Mouse (Mus musculus): Measurements from ENCODE around the gene Notch4. TPM values are rescaled to one million over a fixed set of nuclear protein-coding genes. Genes with fewer than 3 reads are reported as not detected.
A peak's percentile ranks its signal among the peaks of the same experiment; 100 is the strongest.

Notch4 gene
- total RNA-seq, 1 experiment = 14.0 TPM

- H3K9ac ChIP-seq (ENCODE audit: insufficient read depth, low read depth, low read length, poor library complexity, severe bottlenecking) = no peak overlapping the region
- TF ChIP-seq CHD2 (IDR thresholded peaks at IDR 0.05; ENCODE audit: low read depth, low read length) = no peak
- no peak for TF ChIP-seq ZC3H11A (IDR thresholded peaks at IDR 0.05; ENCODE audit: borderline replicate concordance, low read depth, low read length)
- no peak for TF ChIP-seq ZNF384 (IDR thresholded peaks at IDR 0.05; ENCODE audit: low read depth, low read length)
- no peak for TF ChIP-seq HCFC1 (IDR thresholded peaks at IDR 0.05; ENCODE audit: borderline replicate concordance, insufficient read depth, low read length)
- no peak for TF ChIP-seq MAFK (IDR thresholded peaks at IDR 0.05; ENCODE audit: insufficient read depth, low read depth, low read length)
- peaks cover 12 to 22% of the 10 kb centered on the region in 2 experiments for H3K4me1 ChIP-seq (ENCODE audit: control insufficient read depth in 2 of 2, insufficient read depth in 2 of 2, low read length in 2 of 2, poor library complexity in 1 of 2)
- no peak overlapping the region for H3K4me3 ChIP-seq (ENCODE audit: insufficient read depth in 1 of 2, low read depth in 1 of 2, low read length in 2 of 2, poor library complexity in 1 of 2, severe bottlenecking in 1 of 2)
- no peak overlapping the region for H3K27ac ChIP-seq (ENCODE audit: insufficient read depth, low read depth, low read length, poor library complexity, severe bottlenecking)
- H3K9me3 ChIP-seq (ENCODE audit: control insufficient read depth, insufficient read depth, low read depth, low read length) = no peaks in the 10 kb centered on the region
- DNase-seq (ENCODE audit: low read depth, low spot score) = no peak
- H3K36me3 ChIP-seq (ENCODE audit: control insufficient read depth, insufficient read depth, low read length, poor library complexity, severe bottlenecking) = no peaks in the 10 kb centered on the region
- in situ Hi-C loops (cut with MboI; ENCODE audit: low sequenced_read_pairs in 2 of 2, unreplicated experiment in 2 of 2) = no loop called here
Measured at GRCm38 (mm10) chr17:34559116-34559515, 5.0 kb upstream of the Notch4 start.

DNA sequence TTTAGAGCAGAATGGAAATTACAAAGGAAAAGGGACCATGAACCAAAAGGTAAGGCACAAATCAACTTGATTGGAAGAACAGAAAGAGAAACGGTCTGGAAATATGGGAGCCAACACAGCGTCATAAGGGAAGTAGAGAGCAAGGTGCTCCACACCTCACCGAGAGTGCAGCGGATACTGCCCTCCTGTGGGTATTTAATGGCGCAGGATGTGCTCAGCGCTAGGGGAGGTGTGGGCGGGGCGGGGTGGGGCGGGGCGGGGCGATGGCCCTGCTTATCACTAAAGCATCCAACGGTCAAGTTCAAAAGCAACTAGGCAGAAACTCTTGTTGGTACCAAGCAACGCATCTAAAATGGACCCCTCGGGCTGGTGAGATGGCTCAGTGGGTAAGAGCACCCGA is 4.2 kb upstream of the Notch4 start:
- Histone ChIP-seq H3K4me1 (ENCODE audit: control insufficient read depth in 2 of 2, insufficient read depth in 2 of 2, low read length in 2 of 2, poor library complexity in 1 of 2) (peaks cover 14 to 26% of the 10 kb centered on the region in 2 experiments), H3K9me3 (ENCODE audit: control insufficient read depth, insufficient read depth, low read depth, low read length) (no peaks in the 10 kb centered on the region), H3K27ac (ENCODE audit: insufficient read depth, low read depth, low read length, poor library complexity, severe bottlenecking) (no peak overlapping the region), H3K4me3 (ENCODE audit: insufficient read depth in 1 of 2, low read depth in 1 of 2, low read length in 2 of 2, poor library complexity in 1 of 2, severe bottlenecking in 1 of 2) (no peak overlapping the region), H3K36me3 (ENCODE audit: control insufficient read depth, insufficient read depth, low read length, poor library complexity, severe bottlenecking) (no peaks in the 10 kb centered on the region), H3K9ac (ENCODE audit: insufficient read depth, low read depth, low read length, poor library complexity, severe bottlenecking) (no peak overlapping the region)
- no peak for DNase-seq (ENCODE audit: low read depth, low spot score)
- no peak for TF ChIP-seq CHD2 (IDR thresholded peaks at IDR 0.05; ENCODE audit: low read depth, low read length)
- in situ Hi-C loops (cut with MboI; ENCODE audit: low sequenced_read_pairs in 2 of 2, unreplicated experiment in 2 of 2) = no loop called here

DNA sequence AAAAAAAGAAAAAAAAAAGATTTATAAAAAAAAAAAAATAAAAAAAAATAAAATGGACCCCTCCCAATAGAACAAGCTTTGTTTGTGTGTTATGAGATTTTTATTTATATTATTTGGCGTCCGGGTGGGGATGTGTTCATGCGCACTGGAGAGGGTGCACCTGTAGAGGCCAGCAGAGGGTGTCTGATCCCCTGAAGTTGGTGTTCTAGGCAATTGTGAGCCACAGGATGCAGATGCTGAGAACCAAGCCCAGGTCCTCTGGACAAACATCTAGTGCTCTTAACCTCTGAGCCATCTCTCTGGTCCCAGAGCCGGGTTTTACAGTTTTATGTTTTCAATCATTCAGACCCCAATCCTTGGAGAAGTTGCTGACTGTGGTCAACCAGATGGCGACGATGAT is 3.6 kb upstream of the Notch4 start:
- Histone ChIP-seq H3K4me1 (ENCODE audit: control insufficient read depth in 2 of 2, insufficient read depth in 2 of 2, low read length in 2 of 2, poor library complexity in 1 of 2) (peaks cover 14 to 30% of the 10 kb centered on the region in 2 experiments), H3K9me3 (ENCODE audit: control insufficient read depth, insufficient read depth, low read depth, low read length) (no peaks in the 10 kb centered on the region), H3K9ac (ENCODE audit: insufficient read depth, low read depth, low read length, poor library complexity, severe bottlenecking) (no peak overlapping the region), H3K36me3 (ENCODE audit: control insufficient read depth, insufficient read depth, low read length, poor library complexity, severe bottlenecking) (no peaks in the 10 kb centered on the region), H3K27ac (ENCODE audit: insufficient read depth, low read depth, low read length, poor library complexity, severe bottlenecking) (no peak overlapping the region), H3K4me3 (ENCODE audit: insufficient read depth in 1 of 2, low read depth in 1 of 2, low read length in 2 of 2, poor library complexity in 1 of 2, severe bottlenecking in 1 of 2) (no peak overlapping the region)
- in situ Hi-C loops (cut with MboI; ENCODE audit: low sequenced_read_pairs in 2 of 2, unreplicated experiment in 2 of 2) = no loop called here
- DNase-seq (ENCODE audit: low read depth, low spot score) = no peak
- TF ChIP-seq ZC3H11A (IDR thresholded peaks at IDR 0.05; ENCODE audit: borderline replicate concordance, low read depth, low read length) = no peak
- TF ChIP-seq ZNF384 (IDR thresholded peaks at IDR 0.05; ENCODE audit: low read depth, low read length) = peak; percentile 65
- TF ChIP-seq MAFK (IDR thresholded peaks at IDR 0.05; ENCODE audit: insufficient read depth, low read depth, low read length) = no peak
- no peak for TF ChIP-seq CHD2 (IDR thresholded peaks at IDR 0.05; ENCODE audit: low read depth, low read length)

GRCm38 (mm10) chr17:34561200-34561599 is 2.9 kb upstream of the Notch4 start:
- peak overlapping the region; percentile 53; the same call in 1 of the 2 replicates for H3K9ac ChIP-seq (ENCODE audit: insufficient read depth, low read depth, low read length, poor library complexity, severe bottlenecking)
- TF ChIP-seq CHD2 (IDR thresholded peaks at IDR 0.05; ENCODE audit: low read depth, low read length) (no peak), HCFC1 (IDR thresholded peaks at IDR 0.05; ENCODE audit: borderline replicate concordance, insufficient read depth, low read length) (no peak), ZNF384 (IDR thresholded peaks at IDR 0.05; ENCODE audit: low read depth, low read length) (no peak), ZC3H11A (IDR thresholded peaks at IDR 0.05; ENCODE audit: borderline replicate concordance, low read depth, low read length) (no peak), MAFK (IDR thresholded peaks at IDR 0.05; ENCODE audit: insufficient read depth, low read depth, low read length) (no peak)
- no peak overlapping the region for H3K27ac ChIP-seq (ENCODE audit: insufficient read depth, low read depth, low read length, poor library complexity, severe bottlenecking)
- peak overlapping the region in 1 of 2 experiments; percentile 29; a peak in 2 of 4 replicates for H3K4me3 ChIP-seq (ENCODE audit: insufficient read depth in 1 of 2, low read depth in 1 of 2, low read length in 2 of 2, poor library complexity in 1 of 2, severe bottlenecking in 1 of 2)
- DNase-seq (ENCODE audit: low read depth, low spot score) = no peak
- H3K36me3 ChIP-seq (ENCODE audit: control insufficient read depth, insufficient read depth, low read length, poor library complexity, severe bottlenecking) = peaks cover 2% of the 10 kb centered on the region; the same call in 1 of the 2 replicates
- H3K9me3 ChIP-seq (ENCODE audit: control insufficient read depth, insufficient read depth, low read depth, low read length) = no peaks in the 10 kb centered on the region
- H3K4me1 ChIP-seq (ENCODE audit: control insufficient read depth in 2 of 2, insufficient read depth in 2 of 2, low read length in 2 of 2, poor library complexity in 1 of 2) = peaks cover 14 to 30% of the 10 kb centered on the region in 2 experiments
- in situ Hi-C loops (cut with MboI; ENCODE audit: low sequenced_read_pairs in 2 of 2, unreplicated experiment in 2 of 2) = no loop called here

DNA sequence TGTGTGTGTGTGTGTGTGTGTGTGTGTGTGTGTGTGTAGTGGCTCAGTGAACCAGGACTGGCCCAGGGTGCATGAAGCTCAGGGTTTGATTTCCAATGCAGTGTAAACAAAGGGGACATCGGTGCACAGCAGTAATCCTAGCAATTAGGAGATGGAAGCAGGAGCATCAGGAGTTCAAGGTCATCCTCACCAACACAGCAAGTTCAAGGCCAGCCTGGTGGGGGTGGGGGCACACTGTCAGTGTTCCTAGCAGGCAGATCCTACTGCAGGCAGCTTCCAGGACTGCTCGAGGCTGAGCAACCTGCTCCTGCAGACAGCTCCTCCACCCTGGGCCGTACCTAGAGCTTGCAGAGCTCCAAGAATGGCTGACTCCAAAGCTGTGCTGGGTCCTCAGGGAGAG is 1.5 kb upstream of the Notch4 start:
- DNase-seq (ENCODE audit: low read depth, low spot score) = no peak
- Histone ChIP-seq H3K9ac (ENCODE audit: insufficient read depth, low read depth, low read length, poor library complexity, severe bottlenecking) (no peak overlapping the region), H3K27ac (ENCODE audit: insufficient read depth, low read depth, low read length, poor library complexity, severe bottlenecking) (no peak overlapping the region; the same call in 1 of the 2 replicates), H3K4me1 (ENCODE audit: control insufficient read depth in 2 of 2, insufficient read depth in 2 of 2, low read length in 2 of 2, poor library complexity in 1 of 2) (peaks cover 16 to 32% of the 10 kb centered on the region in 2 experiments), H3K36me3 (ENCODE audit: control insufficient read depth, insufficient read depth, low read length, poor library complexity, severe bottlenecking) (peaks cover 2% of the 10 kb centered on the region; the same call in 1 of the 2 replicates), H3K9me3 (ENCODE audit: control insufficient read depth, insufficient read depth, low read depth, low read length) (no peaks in the 10 kb centered on the region), H3K4me3 (ENCODE audit: insufficient read depth in 1 of 2, low read depth in 1 of 2, low read length in 2 of 2, poor library complexity in 1 of 2, severe bottlenecking in 1 of 2) (no peak overlapping the region)
- no peak for TF ChIP-seq MAFK (IDR thresholded peaks at IDR 0.05; ENCODE audit: insufficient read depth, low read depth, low read length)
- no peak for TF ChIP-seq ZC3H11A (IDR thresholded peaks at IDR 0.05; ENCODE audit: borderline replicate concordance, low read depth, low read length)
- no peak for TF ChIP-seq ZNF384 (IDR thresholded peaks at IDR 0.05; ENCODE audit: low read depth, low read length)
- in situ Hi-C loops (cut with MboI; ENCODE audit: low sequenced_read_pairs in 2 of 2, unreplicated experiment in 2 of 2) = no loop called here
